Mouse (Mus musculus): ENCODE results near the gene Dab2ip. TPM values are rescaled to one million over a fixed set of nuclear protein-coding genes. Genes with fewer than 3 reads are reported as not detected.

Dab2ip gene
- total and polyA plus RNA-seq, 2 experiments from 2014 or later = 23.9 to 57.7 TPM

- TF ChIP-seq EP300 (IDR thresholded peaks at IDR 0.05; ENCODE audit: low read depth) = no peak
- no peak for TF ChIP-seq CTCF (IDR thresholded peaks at IDR 0.05; ENCODE audit: low read depth)
- ATAC-seq (ENCODE audit: insufficient read depth, low read depth) = peak; percentile 17; the same call in 1 of the 2 replicates
- 25% methylated on average over 7 of the region's 7 CpGs for WGBS
- Histone ChIP-seq H3K9me3 (replicated peaks; ENCODE audit: control insufficient read depth, low read length) (no peaks in the 10 kb centered on the region), H3K4me2 (ENCODE audit: low read depth, low read length) (peak overlapping the region; percentile 47), H3K36me3 (replicated peaks; ENCODE audit: control insufficient read depth, insufficient read depth, low read length) (no peaks in the 10 kb centered on the region), H3K4me1 (ENCODE audit: control insufficient read depth, insufficient read depth) (peaks cover 8% of the 10 kb centered on the region; the same call in 1 of the 2 replicates), H3K4me3 (ENCODE audit: low read depth, low read length) (no peak overlapping the region), H3K27me3 (ENCODE audit: control insufficient read depth, insufficient read depth, low read length) (0 out of 2 replicates have a peak, but pooled peaks cover 5% of the 10 kb centered on the region), H3K9ac (replicated peaks; ENCODE audit: low read depth, low read length) (no peak overlapping the region), H3K27ac (ENCODE audit: low read depth) (no peak overlapping the region)
- DNase-seq (ENCODE audit: low spot score) = peak; percentile 25
These were observed 12.9 kb upstream of the Dab2ip start for GRCm38 (mm10) chr2:35545125-35545590.

- DNase-seq (ENCODE audit: low spot score) (no peak), ATAC-seq (ENCODE audit: insufficient read depth, low read depth) (no peak)
- 70% methylated on average over 6 of the region's 6 CpGs for WGBS
- H3K4me1 ChIP-seq (ENCODE audit: control insufficient read depth, insufficient read depth) = peaks cover 5% of the 10 kb centered on the region; the same call in 1 of the 2 replicates
- no peak for TF ChIP-seq EP300 (IDR thresholded peaks at IDR 0.05; ENCODE audit: low read depth)
- no peak for TF ChIP-seq CTCF (IDR thresholded peaks at IDR 0.05; ENCODE audit: low read depth)
- no peak overlapping the region for H3K4me2 ChIP-seq (ENCODE audit: low read depth, low read length)
- no peak overlapping the region for H3K27ac ChIP-seq (ENCODE audit: low read depth)
- no peak overlapping the region for H3K4me3 ChIP-seq (ENCODE audit: low read depth, low read length)
- no peak overlapping the region for H3K9ac ChIP-seq (replicated peaks; ENCODE audit: low read depth, low read length)
- H3K9me3 ChIP-seq (replicated peaks; ENCODE audit: control insufficient read depth, low read length) = no peaks in the 10 kb centered on the region
- H3K27me3 ChIP-seq (ENCODE audit: control insufficient read depth, insufficient read depth, low read length) = 0 out of 2 replicates have a peak, but pooled peaks cover 5% of the 10 kb centered on the region
- no peaks in the 10 kb centered on the region for H3K36me3 ChIP-seq (replicated peaks; ENCODE audit: control insufficient read depth, insufficient read depth, low read length)
These were observed 11.6 kb upstream of the Dab2ip start for GRCm38 (mm10) chr2:35546462-35546861.

GRCm38 (mm10) chr2:35549191-35549590, 8.9 kb upstream of the Dab2ip start:
- Histone ChIP-seq H3K36me3 (replicated peaks; ENCODE audit: control insufficient read depth, insufficient read depth, low read length) (no peaks in the 10 kb centered on the region), H3K9me3 (replicated peaks; ENCODE audit: control insufficient read depth, low read length) (no peaks in the 10 kb centered on the region), H3K9ac (replicated peaks; ENCODE audit: low read depth, low read length) (no peak overlapping the region), H3K4me1 (ENCODE audit: control insufficient read depth, insufficient read depth) (peaks cover 5% of the 10 kb centered on the region; the same call in 1 of the 2 replicates), H3K27ac (ENCODE audit: low read depth) (no peak overlapping the region), H3K4me3 (ENCODE audit: low read depth, low read length) (no peak overlapping the region), H3K4me2 (ENCODE audit: low read depth, low read length) (no peak overlapping the region), H3K27me3 (ENCODE audit: control insufficient read depth, insufficient read depth, low read length) (0 out of 2 replicates have a peak, but pooled peaks cover 5% of the 10 kb centered on the region)
- ATAC-seq (ENCODE audit: insufficient read depth, low read depth) (no peak), DNase-seq (ENCODE audit: low spot score) (no peak)
- TF ChIP-seq CTCF (IDR thresholded peaks at IDR 0.05; ENCODE audit: low read depth) (no peak), EP300 (IDR thresholded peaks at IDR 0.05; ENCODE audit: low read depth) (no peak)
- 64% methylated on average over 4 of the region's 4 CpGs for WGBS

- Histone ChIP-seq H3K4me2 (ENCODE audit: low read depth, low read length) (no peak overlapping the region), H3K27me3 (ENCODE audit: control insufficient read depth, insufficient read depth, low read length) (0 out of 2 replicates have a peak, but pooled peaks cover 5% of the 10 kb centered on the region), H3K36me3 (replicated peaks; ENCODE audit: control insufficient read depth, insufficient read depth, low read length) (no peaks in the 10 kb centered on the region), H3K9ac (replicated peaks; ENCODE audit: low read depth, low read length) (no peak overlapping the region), H3K27ac (ENCODE audit: low read depth) (no peak overlapping the region), H3K9me3 (replicated peaks; ENCODE audit: control insufficient read depth, low read length) (no peaks in the 10 kb centered on the region), H3K4me3 (ENCODE audit: low read depth, low read length) (no peak overlapping the region), H3K4me1 (ENCODE audit: control insufficient read depth, insufficient read depth) (peaks cover 2% of the 10 kb centered on the region; the same call in 1 of the 2 replicates)
- DNase-seq (ENCODE audit: low spot score) (no peak), ATAC-seq (ENCODE audit: insufficient read depth, low read depth) (no peak)
- 82% methylated on average over 9 of the region's 9 CpGs for WGBS
- TF ChIP-seq CTCF (IDR thresholded peaks at IDR 0.05; ENCODE audit: low read depth) (no peak), EP300 (IDR thresholded peaks at IDR 0.05; ENCODE audit: low read depth) (no peak)
These were observed 8.0 kb upstream of the Dab2ip start for GRCm38 (mm10) chr2:35550097-35550496.

- DNase-seq (ENCODE audit: low spot score) (no peak), ATAC-seq (ENCODE audit: insufficient read depth, low read depth) (no peak)
- Histone ChIP-seq H3K4me2 (ENCODE audit: low read depth, low read length) (no peak overlapping the region), H3K9me3 (replicated peaks; ENCODE audit: control insufficient read depth, low read length) (no peaks in the 10 kb centered on the region), H3K4me1 (ENCODE audit: control insufficient read depth, insufficient read depth) (peaks cover 17% of the 10 kb centered on the region), H3K36me3 (replicated peaks; ENCODE audit: control insufficient read depth, insufficient read depth, low read length) (no peaks in the 10 kb centered on the region), H3K9ac (replicated peaks; ENCODE audit: low read depth, low read length) (no peak overlapping the region), H3K4me3 (ENCODE audit: low read depth, low read length) (no peak overlapping the region), H3K27ac (ENCODE audit: low read depth) (no peak overlapping the region), H3K27me3 (ENCODE audit: control insufficient read depth, insufficient read depth, low read length) (no peaks in the 10 kb centered on the region)
- WGBS = 57% methylated on average over 5 of the region's 5 CpGs
- TF ChIP-seq EP300 (IDR thresholded peaks at IDR 0.05; ENCODE audit: low read depth) (no peak), CTCF (IDR thresholded peaks at IDR 0.05; ENCODE audit: low read depth) (no peak)
These were observed 1.1 kb upstream of the Dab2ip start for GRCm38 (mm10) chr2:35556918-35557486.
